Mouse (Mus musculus) gastrocnemius, postnatal 36 days (tissue): ENCODE results near the gene Foxp1. TPM values are rescaled to one million over a fixed set of nuclear protein-coding genes. Genes with fewer than 3 reads are reported as not detected.
A peak's percentile ranks its signal among the peaks of the same experiment; 100 is the strongest.

Experiments
- DNase-seq, 2 experiments: peaks; one replicate each; pipeline ENCODE4 v3.0.0; 2022
- intact Hi-C: fragments of 180-260 bp; cut with DNase I; formaldehyde crosslinking; loops from one replicate; pipeline ENCODE4 v1.15.1; 2025
- total RNA-seq, 2 experiments: library from RNA; stranded (reverse); gene quantifications; 2 replicates each; pipeline ENCODE4 v1.2.3; 2021

Foxp1 gene
- total RNA-seq, 2 experiments from 2014 or later: 15.9 to 18.4 TPM

- DNase-seq: no peak
- intact Hi-C loops: no loop called here
Measured at GRCm38 (mm10) chr6:99020570-99021444, 501.7 kb downstream of the Foxp1 start.

- intact Hi-C loops: no loop called here
- DNase-seq: no peak
Measured at GRCm38 (mm10) chr6:99019716-99020115, 502.8 kb downstream of the Foxp1 start.

GRCm38 (mm10) chr6:99019266-99019665, 503.3 kb downstream of the Foxp1 start:
- no peak for DNase-seq
- intact Hi-C loops: no loop called here

GRCm38 (mm10) chr6:99013866-99014502, 508.5 kb downstream of the Foxp1 start:
- intact Hi-C loops: no loop called here
- DNase-seq: peak in 1 of 2 experiments; percentile 3

GRCm38 (mm10) chr6:99013119-99013865, 509.2 kb downstream of the Foxp1 start:
- intact Hi-C loops: no loop called here
- no peak for DNase-seq

GRCm38 (mm10) chr6:99011895-99012584, 510.5 kb downstream of the Foxp1 start:
- intact Hi-C loops: no loop called here

GRCm38 (mm10) chr6:99009771-99010170, 512.8 kb downstream of the Foxp1 start:
- no peak for DNase-seq
- intact Hi-C loops: no loop called here

More at GRCm38 (mm10) chr6:99011895-99012584, 510.5 kb downstream of the Foxp1 start:
- no peak for DNase-seq

GRCm38 (mm10) chr6:99008565-99008964, 514.0 kb downstream of the Foxp1 start:
- intact Hi-C loops: no loop called here
- no peak for DNase-seq

- DNase-seq: no peak
- intact Hi-C loops: no loop called here
Measured at GRCm38 (mm10) chr6:99007542-99007941, 515.0 kb downstream of the Foxp1 start.

GRCm38 (mm10) chr6:99004255-99004997, 518.1 kb downstream of the Foxp1 start:
- intact Hi-C loops: no loop called here
- no peak for DNase-seq

- intact Hi-C loops: no loop called here
- DNase-seq: no peak
Measured at GRCm38 (mm10) chr6:99003108-99003709, 519.3 kb downstream of the Foxp1 start.

GRCm38 (mm10) chr6:99001637-99002036, 520.9 kb downstream of the Foxp1 start:
- DNase-seq: no peak
- intact Hi-C loops: no loop called here

GRCm38 (mm10) chr6:98998971-98999932, 523.3 kb downstream of the Foxp1 start:
- DNase-seq: peak in 1 of 2 experiments; percentile 20
- intact Hi-C loops: no loop called here

- intact Hi-C loops: no loop called here
- DNase-seq: peak; percentile 42 to 44
Measured at GRCm38 (mm10) chr6:98997742-98998141, 524.8 kb downstream of the Foxp1 start.

GRCm38 (mm10) chr6:98996822-98997221, 525.7 kb downstream of the Foxp1 start:
- DNase-seq: no peak
- intact Hi-C loops: no loop called here

- no peak for DNase-seq
- intact Hi-C loops: no loop called here
Measured at GRCm38 (mm10) chr6:98996346-98996745, 526.2 kb downstream of the Foxp1 start.

GRCm38 (mm10) chr6:98995681-98996080, 526.8 kb downstream of the Foxp1 start:
- intact Hi-C loops: no loop called here
- DNase-seq: no peak

- DNase-seq: no peak
- intact Hi-C loops: no loop called here
Measured at GRCm38 (mm10) chr6:98994902-98995301, 527.6 kb downstream of the Foxp1 start.
